Comparison of ENCODE assay signal across 11 mouse cellular contexts in genomic region chr6:113890858-113891213, GRCm38 (mm10).
DNase-seq lines count a peak whose midpoint lies in the region; ATAC-seq and TF ChIP-seq lines count a peak whose summit lies in the region.
"Had no signal": no experiment of that assay in that cellular context is flagged by ENCODE, and none has a peak within 500 bp of the region (broad histone marks: within the 10 kb centered on the region; RNA-seq: fewer than 3 reads in every experiment).

No protein-coding gene starts in this region.

- no peak for TF ChIP-seq EP300 in CH12.LX (IDR thresholded peaks at IDR 0.05; ENCODE audit: low read length)

- peaks cover 0 to 3% of the 10 kb centered on the region in 2 experiments; a peak in 1 of 4 replicates for H3K4me1 ChIP-seq in CH12.LX (ENCODE audit: control insufficient read depth in 1 of 2, insufficient read depth in 2 of 2)
- H3K4me1 ChIP-seq in forebrain, embryonic 15.5 days: peaks cover 38% of the 10 kb centered on the region
- peaks cover 8% of the 10 kb centered on the region for H3K4me1 ChIP-seq in liver, embryonic 13.5 days (replicated peaks)

- intact Hi-C loops in gastrocnemius, adult 2 months (cut with DNase I): no loop called here

- no peaks in the 10 kb centered on the region for H3K79me2 ChIP-seq in CH12.LX (replicated peaks; ENCODE audit: control insufficient read depth, extremely low read depth, insufficient read depth, poor library complexity, severe bottlenecking)

- H3K9me3 ChIP-seq in CH12.LX (replicated peaks; ENCODE audit: low read length): no peaks in the 10 kb centered on the region
- no peaks in the 10 kb centered on the region for H3K9me3 ChIP-seq in forebrain, embryonic 15.5 days
- H3K9me3 ChIP-seq in liver, embryonic 13.5 days (replicated peaks): no peaks in the 10 kb centered on the region

- no peaks in the 10 kb centered on the region for H3K36me3 ChIP-seq in CH12.LX (replicated peaks in 1 of 2; ENCODE audit: control insufficient read depth in 1 of 2, insufficient read depth in 1 of 2, low read length in 1 of 2)
- no peaks in the 10 kb centered on the region for H3K36me3 ChIP-seq in forebrain, embryonic 15.5 days
- no peaks in the 10 kb centered on the region for H3K36me3 ChIP-seq in liver, embryonic 13.5 days

- in situ Hi-C loops in CH12.LX (cut with MboI; ENCODE audit: low pct_ligation_motif_present, low pct_unique_long_range_greater_than_20kb, low sequenced_read_pairs): no loop called here

- dilution Hi-C loops in CH12.LX (cut with MboI; ENCODE audit: extremely low pct_ligation_motif_present, extremely low pct_unique_long_range_greater_than_20kb, low sequenced_read_pairs): no loop called here

- no peak for DNase-seq in gastrocnemius, adult 2 months
- DNase-seq in gastrocnemius, postnatal 4 days (ENCODE audit: low spot score in 2 of 2): no peak
- no peak for DNase-seq in CH12.LX (ENCODE audit: extremely low read depth)
- DNase-seq in liver, embryonic 13.5 days: no peak
- no peak for DNase-seq in thymus, adult 18-20 months
- DNase-seq in frontal cortex, postnatal 36 days (ENCODE audit: low spot score in 2 of 2): no peak
- no peak for DNase-seq in layer of hippocampus, postnatal 14 days (ENCODE audit: low spot score in 2 of 2)
- DNase-seq: B cell, adult 2 months; gastrocnemius, postnatal 10 days had no signal

- no peak overlapping the region for H3K27ac ChIP-seq in gastrocnemius, adult 2 months
- H3K27ac ChIP-seq in CH12.LX (ENCODE audit: insufficient read depth, low read depth): no peak overlapping the region
- peak overlapping the region; percentile 83 for H3K27ac ChIP-seq in forebrain, embryonic 15.5 days (replicated peaks)
- no peak overlapping the region for H3K27ac ChIP-seq in liver, embryonic 13.5 days
- H3K27ac ChIP-seq: macrophage had no signal

- H3K4me3 ChIP-seq in gastrocnemius, adult 2 months: peak overlapping the region; percentile 51
- H3K4me3 ChIP-seq in CH12.LX (replicated peaks in 1 of 3; ENCODE audit: low read depth in 2 of 3, low read length in 2 of 3, poor library complexity in 1 of 3): no peak overlapping the region
- H3K4me3 ChIP-seq in forebrain, embryonic 15.5 days: peak overlapping the region; percentile 50
- H3K4me3 ChIP-seq in liver, embryonic 13.5 days (replicated peaks): peak overlapping the region; percentile 36

- peak overlapping the region; percentile 67 for H3K4me2 ChIP-seq in CH12.LX (ENCODE audit: insufficient read depth, low read depth, poor library complexity, severe bottlenecking)
- peak overlapping the region; percentile 78 for H3K4me2 ChIP-seq in forebrain, embryonic 15.5 days (replicated peaks)
- peak overlapping the region; percentile 51 for H3K4me2 ChIP-seq in liver, embryonic 13.5 days

- H3K9ac ChIP-seq in CH12.LX (ENCODE audit: insufficient read depth, low read depth): no peak overlapping the region
- H3K9ac ChIP-seq in forebrain, embryonic 15.5 days (replicated peaks): peak overlapping the region; percentile 58
- H3K9ac ChIP-seq in liver, embryonic 13.5 days: no peak overlapping the region

- peaks cover 98% of the 10 kb centered on the region for H3K27me3 ChIP-seq in CH12.LX (replicated peaks)
- H3K27me3 ChIP-seq in forebrain, embryonic 15.5 days: no peaks in the 10 kb centered on the region
- peaks cover 45% of the 10 kb centered on the region for H3K27me3 ChIP-seq in liver, embryonic 13.5 days

- TF ChIP-seq CTCF in gastrocnemius, adult 2 months (IDR thresholded peaks at IDR 0.05): no peak
- no peak for TF ChIP-seq CTCF in CH12.LX (conservative IDR thresholded peaks at IDR 0.05 in 1 of 2, IDR thresholded peaks at IDR 0.05 in 1 of 2; ENCODE audit: low read depth in 2 of 2, low read length in 2 of 2)

- no peak for TF ChIP-seq POLR2A in CH12.LX (IDR thresholded peaks at IDR 0.05; ENCODE audit: low read depth, low read length)

- TF ChIP-seq RAD21 in CH12.LX (IDR thresholded peaks at IDR 0.05; ENCODE audit: low read depth, low read length): no peak

- ATAC-seq in forebrain, embryonic 15.5 days (replicated peaks): peak; percentile 64
- ATAC-seq in liver, embryonic 13.5 days (ENCODE audit: low read depth): no peak

- 1% methylated on average over 10 of the region's 10 CpGs for WGBS in forebrain, embryonic 15.5 days
- 3% methylated on average over 10 of the region's 10 CpGs for WGBS in liver, embryonic 13.5 days (ENCODE audit: insufficient replicate concordance)

TF ChIP-seq in CH12.LX, 34 proteins besides CTCF, POLR2A, EP300 and RAD21:
- TF ChIP-seq ZMIZ1 (IDR thresholded peaks at IDR 0.05; ENCODE audit: low read depth, low read length): no peak
- no peak for TF ChIP-seq PAX5 (IDR thresholded peaks at IDR 0.05; ENCODE audit: low read length)
- no peak for TF ChIP-seq GABPA (IDR thresholded peaks at IDR 0.05; ENCODE audit: insufficient replicate concordance, low read depth, low read length)
- TF ChIP-seq TBP (conservative IDR thresholded peaks at IDR 0.05; ENCODE audit: low read depth, low read length): no peak
- TF ChIP-seq KAT2A (IDR thresholded peaks at IDR 0.05; ENCODE audit: insufficient replicate concordance, low read length): no peak
- no peak for TF ChIP-seq MXI1 (IDR thresholded peaks at IDR 0.05; ENCODE audit: low read depth, low read length)
- TF ChIP-seq MAZ (IDR thresholded peaks at IDR 0.05; ENCODE audit: low read depth, low read length): no peak
- TF ChIP-seq JUN (IDR thresholded peaks at IDR 0.05; ENCODE audit: insufficient read depth, low read depth, low read length): no peak
- no peak for TF ChIP-seq MEF2A (IDR thresholded peaks at IDR 0.05; ENCODE audit: borderline replicate concordance, low read depth, low read length)
- no peak for TF ChIP-seq POLR2AphosphoS2 (IDR thresholded peaks at IDR 0.05; ENCODE audit: low read depth, low read length)
- TF ChIP-seq MYC (IDR thresholded peaks at IDR 0.05; ENCODE audit: low read depth, low read length): no peak
- no peak for TF ChIP-seq CHD1 (IDR thresholded peaks at IDR 0.05; ENCODE audit: low read depth, low read length)
- no peak for TF ChIP-seq UBTF (IDR thresholded peaks at IDR 0.05; ENCODE audit: low read depth, low read length)
- no peak for TF ChIP-seq CHD2 (IDR thresholded peaks at IDR 0.05; ENCODE audit: low read length)
- TF ChIP-seq ZC3H11A (IDR thresholded peaks at IDR 0.05; ENCODE audit: low read depth, low read length): no peak
- no peak for TF ChIP-seq E2F4 (IDR thresholded peaks at IDR 0.05; ENCODE audit: insufficient replicate concordance, low read depth, low read length)
- TF ChIP-seq RCOR1 (conservative IDR thresholded peaks at IDR 0.05; ENCODE audit: low read depth, low read length): no peak
- TF ChIP-seq TCF12 (IDR thresholded peaks at IDR 0.05; ENCODE audit: low read depth, low read length): no peak

Comparison
In these comparisons a context has a peak if more than half of its experiments do, and no peak if none do; other contexts are left out.
1. H3K4me3 ChIP-seq: peak in gastrocnemius, adult 2 months (single experiment), forebrain, embryonic 15.5 days (single experiment) and liver, embryonic 13.5 days (single experiment); none in CH12.LX (0 of 3).
2. Peak in every context shown above with its lines, with median percentiles within 50 percentile points of each other: H3K4me2 ChIP-seq.